Mouse (Mus musculus) colon, adult 2 months (tissue): ENCODE data around the gene Olfr1154. TPM values are rescaled to one million over a fixed set of nuclear protein-coding genes. Genes with fewer than 3 reads are reported as not detected.

Experiments used
- polyA plus RNA-seq: library from polyadenylated mRNA; depleted of rRNA; stranded (reverse); fragments of >200 nt; gene quantifications from 2 replicates; pipeline ENCODE4 v1.2.3, GENCODE M21; 2012; rRNA removed

Gene Olfr1154
- polyA plus RNA-seq, result not detected in 2 replicates

GRCm38 (mm10) chr2:87905066-87905465 lies at the start of gene Olfr1154:
Olfr1154 (minus strand) TSS chr2:87905166.

GRCm38 (mm10) chr2:87953000-87953399 lies 48.0 kb upstream of the Olfr1154 start, which contains the start of gene Olfr1156:
Olfr1156 (minus strand) TSS chr2:87953100.

GRCm38 (mm10) chr2:87945037-87945436 lies 40.1 kb upstream of the Olfr1154 start, which contains the start of gene Olfr1155:
Olfr1155 (minus strand) TSS chr2:87945137.

GRCm38 (mm10) chr2:87894662-87895061 lies 10.3 kb downstream of the Olfr1154 start, which contains the start of gene Olfr1153:
Olfr1153 (plus strand) TSS chr2:87894962.

GRCm38 (mm10) chr2:87866192-87866591 lies 38.8 kb downstream of the Olfr1154 start, which contains the start of gene Olfr1152:
Olfr1152 (plus strand) TSS chr2:87866492.

GRCm38 (mm10) chr2:87855562-87855961 lies 49.4 kb downstream of the Olfr1154 start, which contains the start of gene Olfr1151:
Olfr1151 (plus strand) TSS chr2:87855862.

Other genes with a start within 250 kb of the Olfr1154 start
- gene Olfr1134, start 246.7 kb downstream of the Olfr1154 start, polyA plus RNA-seq, result not detected in 2 replicates
- not detected in 2 replicates for gene Olfr1135, start 231.5 kb downstream of the Olfr1154 start, polyA plus RNA-seq
- not detected in 2 replicates for gene Olfr1136, start 211.2 kb downstream of the Olfr1154 start, polyA plus RNA-seq
- not detected in 2 replicates for gene Olfr1137, start 192.0 kb downstream of the Olfr1154 start, polyA plus RNA-seq
- not detected in 2 replicates for gene Olfr1138, start 165.2 kb downstream of the Olfr1154 start, polyA plus RNA-seq
- not detected in 2 replicates for gene Olfr1140, start 161.4 kb downstream of the Olfr1154 start, polyA plus RNA-seq
- gene Olfr1141, start 151.2 kb downstream of the Olfr1154 start, polyA plus RNA-seq, result not detected in 2 replicates
- gene Olfr152, start 125.7 kb downstream of the Olfr1154 start, polyA plus RNA-seq, result not detected in 2 replicates
- not detected in 2 replicates for gene Olfr1143, start 104.6 kb downstream of the Olfr1154 start, polyA plus RNA-seq
- gene Olfr1145, start 95.3 kb downstream of the Olfr1154 start, polyA plus RNA-seq, result not detected in 2 replicates
- gene Olfr1148, start 74.6 kb downstream of the Olfr1154 start, polyA plus RNA-seq, result not detected in 2 replicates
- gene Olfr1150-ps1, start 61.2 kb downstream of the Olfr1154 start, polyA plus RNA-seq, result not detected in 2 replicates
- not detected in 2 replicates for gene Olfr1151, start 49.3 kb downstream of the Olfr1154 start, polyA plus RNA-seq
- gene Olfr1152, start 38.7 kb downstream of the Olfr1154 start, polyA plus RNA-seq, result not detected in 2 replicates
- not detected in 2 replicates for gene Olfr1153, start 10.2 kb downstream of the Olfr1154 start, polyA plus RNA-seq
- gene Olfr1155, start 40.0 kb upstream of the Olfr1154 start, polyA plus RNA-seq, result not detected in 2 replicates
- gene Olfr1156, start 47.9 kb upstream of the Olfr1154 start, polyA plus RNA-seq, result not detected in 2 replicates
- gene Olfr1157, start 63.1 kb upstream of the Olfr1154 start, polyA plus RNA-seq, result not detected in 2 replicates
- gene Olfr74, start 69.5 kb upstream of the Olfr1154 start, polyA plus RNA-seq, result not detected in 2 replicates
- not detected in 2 replicates for gene Olfr1158, start 84.9 kb upstream of the Olfr1154 start, polyA plus RNA-seq
- gene Olfr1160, start 103.1 kb upstream of the Olfr1154 start, polyA plus RNA-seq, result not detected in 2 replicates
- gene Olfr1161, start 117.6 kb upstream of the Olfr1154 start, polyA plus RNA-seq, result not detected in 2 replicates
- not detected in 2 replicates for gene Olfr73, start 132.5 kb upstream of the Olfr1154 start, polyA plus RNA-seq
- gene Olfr1162, start 146.0 kb upstream of the Olfr1154 start, polyA plus RNA-seq, result not detected in 2 replicates
- gene Olfr1163, start 166.7 kb upstream of the Olfr1154 start, polyA plus RNA-seq, result not detected in 2 replicates
- gene Olfr1164, start 188.8 kb upstream of the Olfr1154 start, polyA plus RNA-seq, result not detected in 2 replicates
- gene Olfr1166, start 223.1 kb upstream of the Olfr1154 start, polyA plus RNA-seq, result not detected in 2 replicates